Mouse (Mus musculus) bone marrow macrophage, adult 2 months (primary cell): ENCODE results near the gene Slc9a1. TPM values are rescaled to one million over a fixed set of nuclear protein-coding genes. Genes with fewer than 3 reads are reported as not detected.

Source experiments
- H3K27ac ChIP-seq: 2 replicates; pipeline ENCODE4 v1.5.1; 2012; ENCODE audit warnings: low read depth, low read length; ENCODE audit not compliant: insufficient read depth
- H3K4me1 ChIP-seq: 2 replicates; pipeline ENCODE4 v1.6.1; 2012; ENCODE audit warnings: low read length; ENCODE audit not compliant: control insufficient read depth, insufficient read depth
- H3K4me3 ChIP-seq: 2 replicates; pipeline ENCODE4 v1.5.1; 2012; ENCODE audit warnings: mild to moderate bottlenecking, low read length, moderate library complexity; ENCODE audit not compliant: insufficient read depth
- CTCF ChIP-seq: IDR thresholded peaks from 2 replicates; pipeline ENCODE4 v1.5.1; 2012; ENCODE audit warnings: low read depth, mild to moderate bottlenecking, low read length, moderate library complexity
- POLR2A ChIP-seq: IDR thresholded peaks from 2 replicates; pipeline ENCODE4 v1.6.1; 2012; ENCODE audit warnings: mild to moderate bottlenecking, low read depth, low read length, borderline replicate concordance
- polyA plus RNA-seq: library from polyadenylated mRNA; stranded (reverse); fragments of >200 nt; gene quantifications from 2 replicates; pipeline ENCODE4 v1.2.4, GENCODE M21; 2012; ENCODE audit not compliant: missing spikeins, insufficient read depth, insufficient read length

Gene Slc9a1
- polyA plus RNA-seq = 27.7 and 31.6 TPM in 2 replicates

DNA sequence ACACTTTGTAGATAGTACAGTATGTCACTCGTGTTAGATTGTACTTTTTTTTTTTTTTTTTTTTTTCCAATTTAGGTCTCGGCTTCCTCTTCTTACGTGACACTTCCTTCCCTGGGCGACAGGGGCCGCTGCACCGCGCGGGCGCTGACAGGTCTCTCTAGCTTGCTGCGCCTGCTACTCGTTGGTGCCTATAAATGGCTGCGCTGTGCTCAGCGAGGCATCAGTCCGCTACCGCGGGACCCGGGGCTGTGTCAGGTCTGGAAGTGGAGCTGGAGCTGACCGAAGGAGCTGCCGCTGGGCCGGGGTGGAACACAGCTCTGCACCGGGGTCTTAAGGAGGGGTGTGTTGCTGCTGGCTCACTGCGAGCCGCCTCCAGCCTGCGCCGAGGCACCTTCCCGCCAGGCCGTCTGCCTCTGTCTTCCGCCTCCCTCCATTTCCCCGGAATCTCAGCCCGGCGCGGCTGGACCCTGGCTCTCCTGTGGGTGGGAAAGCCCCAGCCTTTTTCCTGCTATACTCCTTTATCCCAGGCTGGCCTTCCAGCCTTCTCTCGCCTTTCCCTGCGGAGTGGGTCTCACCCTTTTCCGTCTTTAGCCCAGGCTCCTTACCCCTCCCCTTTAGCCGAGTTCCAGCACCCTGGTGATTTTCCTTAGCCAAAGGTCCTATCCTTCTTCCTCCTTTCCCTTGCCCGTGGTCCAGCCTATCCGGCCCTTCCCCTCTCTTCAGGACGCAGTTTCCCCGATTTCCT, at the start of gene Slc9a1:
TSS of gene Slc9a1 (plus strand) at position 154 of the 745 bp plus-strand sequence.
- peak within 1 kb of the TSS; percentile 72 for H3K4me3 ChIP-seq
- H3K4me1 ChIP-seq = peaks cover 27% of the 10 kb centered on the region
- TF ChIP-seq CTCF = peak; percentile 33; the same call in 1 of the 2 replicates
- peak; percentile 97 for TF ChIP-seq POLR2A
- H3K27ac ChIP-seq = peak within 1 kb of the TSS; percentile 20

DNA sequence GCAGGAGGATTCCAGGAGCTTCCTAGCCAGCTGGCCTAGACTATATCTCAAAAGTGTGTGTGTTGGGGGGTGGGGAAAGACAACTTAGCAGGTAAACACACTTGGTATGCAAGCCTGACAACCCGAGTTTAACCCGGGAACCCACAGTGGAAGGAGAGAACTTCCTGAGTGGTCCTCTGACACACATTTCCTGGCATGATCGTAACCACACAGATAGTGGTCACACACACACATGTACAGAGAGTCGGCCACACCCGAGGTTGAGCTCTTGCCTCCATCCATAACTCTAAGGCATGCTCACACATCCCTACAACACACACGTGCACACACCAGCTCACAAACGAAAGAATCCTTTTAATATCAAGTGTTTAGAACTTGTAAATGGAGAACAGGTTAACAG, 41.4 kb upstream of the Slc9a1 start:
- Histone ChIP-seq H3K4me1 (no peaks in the 10 kb centered on the region), H3K27ac (no peak overlapping the region), H3K4me3 (no peak overlapping the region)
- TF ChIP-seq CTCF (no peak), POLR2A (no peak)

DNA sequence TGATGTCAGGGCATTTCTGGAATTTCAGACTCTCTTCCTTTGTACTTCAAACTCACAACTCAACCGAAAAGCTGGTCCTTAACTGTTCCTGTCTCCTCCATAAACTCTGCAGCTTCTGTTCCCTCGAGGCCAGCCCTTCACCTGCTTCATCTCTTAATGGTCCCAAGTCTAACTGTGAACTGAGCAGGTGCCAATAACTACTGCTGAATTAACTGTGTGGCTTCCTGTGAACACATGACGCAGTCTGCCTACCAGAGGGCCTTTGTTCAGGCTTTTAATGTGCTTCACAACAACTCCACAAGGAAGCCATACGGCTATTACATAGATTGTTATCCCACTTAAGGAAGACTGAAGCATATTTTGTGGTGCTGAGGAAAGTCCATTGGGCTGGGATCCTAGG, 39.2 kb upstream of the Slc9a1 start:
- Histone ChIP-seq H3K4me3 (no peak overlapping the region), H3K4me1 (no peaks in the 10 kb centered on the region), H3K27ac (no peak overlapping the region)
- no peak for TF ChIP-seq CTCF
- no peak for TF ChIP-seq POLR2A

DNA sequence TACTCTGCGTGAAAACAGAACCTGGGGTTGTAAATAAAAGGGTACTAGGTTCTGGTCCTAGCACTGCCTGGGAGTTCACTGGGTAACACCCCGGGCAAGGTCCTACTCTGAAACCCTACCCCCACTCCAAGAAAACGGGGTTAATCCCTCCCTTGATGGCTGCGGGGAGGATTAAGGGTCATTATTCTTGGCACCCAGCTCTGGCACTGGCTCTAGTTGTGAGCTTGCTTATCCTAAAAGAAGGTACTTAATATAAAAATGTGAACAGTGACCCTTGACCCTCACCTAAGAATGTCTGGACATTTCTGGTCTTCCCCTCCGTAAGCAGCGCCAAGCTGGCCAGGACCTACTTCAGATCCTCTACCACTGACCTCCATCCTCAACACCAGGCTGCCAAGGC, 36.2 kb upstream of the Slc9a1 start:
- TF ChIP-seq POLR2A = no peak
- TF ChIP-seq CTCF = no peak
- Histone ChIP-seq H3K27ac (no peak overlapping the region), H3K4me1 (no peaks in the 10 kb centered on the region), H3K4me3 (no peak overlapping the region)

DNA sequence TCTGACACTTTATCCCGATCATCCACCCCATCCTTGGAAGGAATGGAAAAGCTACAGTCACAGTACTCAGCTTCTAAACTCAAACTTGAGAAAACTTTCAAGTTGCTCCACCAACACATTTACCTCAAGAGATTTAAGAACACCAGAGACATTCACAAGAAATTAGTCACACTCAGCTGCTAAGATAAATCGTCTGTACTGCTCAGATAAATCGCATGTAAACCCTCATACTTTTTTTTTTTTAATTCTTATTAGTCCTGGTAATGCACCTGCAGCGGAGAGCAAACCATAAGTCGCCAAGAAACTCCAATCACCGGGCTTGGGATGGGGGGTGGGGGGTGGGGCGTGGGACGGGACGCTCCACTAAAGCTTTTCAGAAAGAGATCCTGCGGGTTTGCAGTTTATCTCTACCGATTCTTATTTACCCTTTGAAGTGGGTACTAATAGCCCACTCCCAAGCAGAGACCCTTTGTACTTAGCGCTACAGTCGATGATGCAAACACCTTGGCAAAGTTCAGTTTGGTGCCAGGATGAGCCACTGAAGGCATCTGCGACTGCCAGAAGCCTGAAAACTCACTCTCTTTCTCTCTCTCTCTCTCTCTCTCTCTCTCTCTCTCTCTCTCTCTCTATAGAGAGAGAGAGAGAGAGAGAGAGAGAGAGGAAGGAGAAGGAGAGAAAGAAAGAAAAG, 31.5 kb upstream of the Slc9a1 start:
- Histone ChIP-seq H3K4me3 (peak overlapping the region; percentile 76), H3K27ac (no peak overlapping the region), H3K4me1 (no peaks in the 10 kb centered on the region)
- TF ChIP-seq CTCF (no peak), POLR2A (no peak)

DNA sequence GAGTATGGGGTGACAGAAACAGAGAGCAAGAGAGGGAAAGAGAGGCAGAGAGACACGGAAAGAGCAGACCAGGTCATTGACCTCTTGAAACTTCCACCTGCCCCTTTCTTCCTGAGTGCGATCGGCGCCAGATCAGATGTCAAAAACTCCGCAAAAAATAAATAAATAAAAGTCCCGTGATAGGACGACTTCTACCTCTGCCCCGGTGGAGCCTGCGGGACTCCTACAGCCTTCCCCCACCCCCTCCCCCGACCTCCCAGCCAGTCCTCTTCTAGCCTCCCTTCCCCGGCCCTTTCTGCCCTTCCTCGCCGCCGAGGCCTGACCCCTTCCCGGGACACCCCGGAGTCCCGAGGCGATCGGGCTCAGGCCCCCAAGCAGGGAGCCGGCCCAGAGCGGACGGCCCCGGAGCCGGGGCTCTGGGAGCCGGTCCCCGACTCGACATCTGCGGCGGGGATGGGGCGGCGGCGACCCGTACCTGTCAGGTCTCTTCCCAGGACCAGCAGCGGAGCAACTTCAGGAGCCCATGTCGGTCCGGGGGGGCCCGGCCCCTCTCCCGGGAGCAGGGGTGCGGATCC, 30.9 kb upstream of the Slc9a1 start:
- Histone ChIP-seq H3K4me3 (peak overlapping the region; percentile 76), H3K27ac (0 out of 2 replicates have a peak overlapping the region, but pooled peaks have one; percentile 1), H3K4me1 (no peaks in the 10 kb centered on the region)
- TF ChIP-seq CTCF = no peak

DNA sequence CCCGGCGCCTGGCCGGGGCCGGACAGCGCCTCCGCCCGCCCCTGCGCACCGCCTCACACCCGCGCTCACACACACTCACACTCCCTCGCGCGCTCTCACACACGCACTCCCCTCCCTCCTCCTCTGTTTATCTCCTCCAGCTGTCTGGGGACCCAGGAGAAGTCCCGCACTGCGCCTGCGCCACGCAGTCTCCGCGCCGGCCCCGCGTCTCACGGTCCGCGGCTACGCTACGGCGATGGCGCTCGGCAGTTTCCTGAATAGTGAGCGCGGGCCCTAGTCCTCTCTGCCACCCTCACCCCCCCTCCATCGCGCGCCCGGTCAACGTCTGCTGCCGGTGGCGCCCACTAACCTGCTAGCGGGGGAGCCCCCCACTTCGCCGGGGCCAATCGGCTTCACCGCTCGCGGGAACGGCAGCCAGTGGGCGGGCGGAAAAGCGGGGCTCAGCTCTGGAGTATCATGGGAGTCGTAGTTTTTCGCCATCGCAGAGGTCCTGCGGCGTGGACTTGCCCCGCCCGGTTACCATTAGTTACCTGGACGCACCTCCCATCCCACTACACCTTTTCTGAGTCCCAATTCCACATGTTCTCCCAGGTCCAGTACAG, 30.3 kb upstream of the Slc9a1 start:
- peak overlapping the region; percentile 1; the same call in 1 of the 2 replicates for H3K27ac ChIP-seq
- no peak for TF ChIP-seq CTCF
- TF ChIP-seq POLR2A = no peak
- peak overlapping the region; percentile 76 for H3K4me3 ChIP-seq
- no peaks in the 10 kb centered on the region for H3K4me1 ChIP-seq

DNA sequence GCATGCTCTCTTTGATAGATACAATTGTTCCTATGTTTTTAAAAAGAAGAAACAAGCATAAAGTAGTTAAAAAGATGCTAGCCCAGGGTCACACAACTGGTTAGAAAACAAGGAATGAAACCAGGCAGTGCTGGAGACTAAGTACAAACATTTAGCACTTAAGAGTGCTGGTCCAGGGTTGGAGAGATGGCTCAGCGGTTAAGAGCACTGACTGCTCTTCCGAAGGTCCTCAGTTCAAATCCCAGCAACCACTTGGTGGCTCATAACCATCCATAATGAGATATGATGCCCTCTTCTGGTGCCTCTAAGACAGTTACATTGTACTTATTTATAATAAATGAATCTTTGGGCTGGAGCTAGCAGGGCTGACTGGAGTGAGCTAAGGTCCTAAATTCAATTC, 29.3 kb upstream of the Slc9a1 start:
- TF ChIP-seq POLR2A (no peak), CTCF (no peak)
- no peak overlapping the region for H3K4me3 ChIP-seq

DNA sequence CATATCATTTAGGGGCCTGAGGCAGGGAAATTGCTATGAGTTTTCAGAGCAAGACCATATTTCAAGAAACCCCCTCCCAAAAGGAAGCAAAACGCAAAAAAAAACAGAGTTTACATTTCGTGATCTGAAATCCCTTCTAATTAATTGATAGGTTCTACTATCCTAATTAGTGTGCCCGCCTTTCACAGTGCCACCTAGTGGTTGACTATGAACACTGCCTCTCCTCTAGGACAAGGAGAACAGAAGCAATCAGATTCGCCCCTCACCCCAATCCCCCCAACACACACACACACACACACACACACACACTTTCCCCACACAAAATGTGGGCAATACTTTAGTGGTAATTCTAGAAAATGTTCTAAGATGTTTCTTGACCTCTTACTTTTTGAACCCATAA, 25.4 kb upstream of the Slc9a1 start:
- Histone ChIP-seq H3K27ac (no peak overlapping the region), H3K4me1 (peaks cover 3% of the 10 kb centered on the region; the same call in 1 of the 2 replicates), H3K4me3 (no peak overlapping the region)
- TF ChIP-seq POLR2A = no peak
- peak; percentile 54; the same call in 1 of the 2 replicates for TF ChIP-seq CTCF

More for the DNA sequence above, 29.3 kb upstream of the Slc9a1 start:
- Histone ChIP-seq H3K4me1 (no peaks in the 10 kb centered on the region), H3K27ac (no peak overlapping the region)
